Mouse (Mus musculus) layer of hippocampus, adult 18-20 months (tissue): ENCODE data around the gene 4921504E06Rik. TPM values are rescaled to one million over a fixed set of nuclear protein-coding genes. Genes with fewer than 3 reads are reported as not detected.
A peak's percentile ranks its signal among the peaks of the same experiment; 100 is the strongest.

ENCODE experiments used
- DNase-seq, 2 experiments: peaks; one replicate each; pipeline ENCODE4 v3.0.0; 2022; ENCODE audit warnings: low spot score in 2 of 2
- total RNA-seq, 2 experiments: library from RNA; stranded (reverse); gene quantifications; 2 replicates each; pipeline ENCODE4 v1.2.3; 2021

Gene 4921504E06Rik
- total RNA-seq, 2 experiments from 2014 or later = not detected

DNA sequence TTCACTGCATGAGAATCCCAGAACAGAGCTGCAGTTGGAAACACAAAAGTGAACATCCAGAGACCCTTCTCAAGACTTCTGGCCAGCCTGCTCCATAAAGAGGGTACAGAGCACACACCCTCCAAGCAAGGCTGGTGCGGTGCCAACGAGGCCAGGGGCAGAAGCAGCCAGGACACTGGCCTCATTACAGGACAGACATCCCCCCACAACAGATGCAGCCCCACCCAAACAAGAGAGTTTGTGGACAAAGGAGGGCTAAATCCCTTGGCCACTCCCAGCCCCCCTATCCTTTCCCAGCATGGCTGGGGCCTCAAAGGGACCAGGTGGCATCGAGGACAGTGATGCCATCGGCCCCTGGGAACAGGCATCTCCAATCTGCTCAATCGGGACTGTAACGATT is 130.6 kb downstream of the 4921504E06Rik start:
- DNase-seq = no peak

DNA sequence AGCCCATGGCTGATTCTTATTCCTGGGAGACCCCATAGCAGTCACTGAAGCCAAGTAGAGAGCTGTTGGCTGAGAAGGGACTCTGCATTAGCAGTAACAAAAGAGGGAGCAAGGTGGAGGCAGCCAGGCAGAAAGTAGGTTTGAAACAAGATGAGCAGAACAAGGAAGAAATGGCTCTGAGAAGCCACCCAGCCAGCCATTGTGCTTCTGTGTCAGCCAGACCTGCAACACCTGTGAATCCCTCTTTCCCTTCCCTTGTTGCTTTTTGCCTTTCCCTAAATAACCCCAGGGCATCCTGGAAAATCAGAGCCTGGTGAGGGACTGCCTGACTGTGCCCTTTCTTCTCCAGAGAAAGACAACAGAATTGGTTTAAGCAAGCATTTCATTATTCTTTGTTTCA is 131.5 kb downstream of the 4921504E06Rik start:
- DNase-seq = no peak

DNA sequence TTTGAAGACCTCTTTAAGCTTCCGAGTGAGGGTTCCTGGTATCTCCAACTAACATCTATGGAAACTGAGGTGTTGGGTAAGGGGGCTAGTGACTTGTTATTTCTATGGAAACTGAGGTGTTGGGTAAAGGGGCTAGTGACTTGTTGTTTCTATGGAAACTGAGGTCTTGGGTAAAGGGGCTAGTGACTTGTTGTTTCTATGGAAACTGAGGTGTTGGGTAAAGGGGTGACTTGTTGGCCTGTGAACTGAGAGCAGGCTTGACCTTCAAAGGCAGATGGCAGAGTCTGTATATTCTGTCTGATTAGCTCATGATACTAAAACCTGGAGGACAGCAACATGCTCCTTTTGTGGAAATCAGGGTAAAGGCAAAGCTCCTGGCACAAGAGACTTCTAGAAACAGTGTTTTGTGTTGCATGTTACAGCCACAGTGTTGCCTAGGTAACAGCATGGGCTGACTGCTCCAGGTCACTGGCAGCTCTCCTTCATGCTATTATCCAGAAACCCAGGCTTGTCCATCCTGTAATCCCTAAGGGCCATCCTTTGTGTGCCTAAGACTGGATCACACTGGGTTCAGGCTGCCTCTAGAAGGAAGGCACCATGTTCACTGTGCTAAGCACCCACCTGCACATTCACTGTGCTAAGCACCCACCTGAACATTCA is 133.9 kb downstream of the 4921504E06Rik start:
- DNase-seq = no peak

DNA sequence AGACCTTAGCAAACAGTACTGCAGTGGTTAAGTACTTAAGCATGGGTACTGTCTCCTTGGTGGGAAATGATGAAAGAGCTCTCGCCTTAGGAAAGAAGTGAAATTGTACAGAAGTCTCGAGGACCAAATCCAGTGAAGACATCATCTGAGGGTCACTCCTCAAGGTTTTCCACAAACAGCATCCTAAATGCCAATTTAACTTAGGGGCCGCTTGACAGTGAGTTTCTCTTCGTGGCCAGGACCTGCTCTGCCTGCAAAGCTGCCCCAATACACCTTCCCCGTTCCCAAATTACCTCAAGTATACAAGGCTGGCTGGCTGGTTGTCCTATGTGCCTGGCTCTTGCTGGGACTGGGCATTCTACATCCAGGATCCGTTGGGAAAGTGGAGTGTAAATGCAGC is 137.6 kb downstream of the 4921504E06Rik start:
- DNase-seq = no peak

DNA sequence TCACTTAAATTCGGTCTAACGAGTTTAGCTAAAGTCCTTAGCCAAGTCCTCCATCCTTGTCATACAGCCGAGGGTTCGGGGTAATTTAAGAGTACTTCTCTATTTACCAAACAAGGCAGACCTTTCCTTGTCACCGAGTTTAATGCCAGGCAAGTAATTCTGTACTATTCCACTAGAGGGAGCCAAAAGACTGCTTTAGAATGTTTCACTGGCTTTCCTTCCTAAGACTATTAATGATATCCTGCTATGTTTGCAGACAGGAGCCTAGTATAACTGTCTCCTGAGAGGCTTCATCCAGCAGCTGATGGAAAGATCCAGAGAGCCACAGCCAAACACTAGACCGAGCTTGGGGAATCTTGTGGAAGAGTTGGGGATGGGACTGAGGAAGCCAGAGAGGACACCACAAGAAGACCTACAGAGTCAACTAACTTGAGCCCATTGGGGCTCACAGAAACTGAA is 138.6 kb downstream of the 4921504E06Rik start:
- DNase-seq = peak; percentile 41 to 86

DNA sequence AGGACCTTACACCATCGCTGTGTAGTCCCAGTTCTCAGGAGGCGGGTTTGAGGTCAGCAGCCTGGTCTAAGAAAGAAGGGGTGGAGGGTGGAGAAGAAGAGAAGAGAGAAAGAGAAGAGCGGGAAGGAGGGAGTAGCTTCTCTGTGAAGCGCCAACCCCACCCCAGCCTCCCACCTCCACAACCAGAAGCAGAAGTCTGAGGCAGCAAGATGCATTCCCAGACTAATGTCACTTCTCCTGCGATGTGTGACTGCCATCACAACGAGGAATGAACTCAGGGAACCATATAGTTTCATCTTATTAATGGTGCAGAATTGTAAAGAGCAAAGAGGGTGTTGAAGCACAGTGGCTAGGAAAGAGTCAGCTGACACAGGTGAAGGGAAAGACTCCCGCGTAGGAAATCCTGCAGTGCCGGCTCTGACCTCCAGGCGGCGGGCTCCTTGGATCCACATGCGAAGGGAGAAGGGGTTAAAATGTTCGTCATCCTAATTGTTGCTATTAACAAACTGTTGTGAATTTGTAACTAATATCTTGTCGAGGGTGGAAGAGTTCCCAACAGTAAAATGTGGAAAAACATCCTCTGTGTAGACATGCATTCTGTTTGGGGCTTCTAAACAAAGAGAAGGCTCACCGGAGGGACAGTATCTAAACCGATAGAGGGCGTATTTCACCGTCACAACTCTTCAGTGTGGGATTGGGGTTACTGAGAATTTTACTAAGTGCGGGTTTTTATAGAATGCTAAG is 139.3 kb downstream of the 4921504E06Rik start:
- DNase-seq = peak in 1 of 2 experiments; percentile 77

Other genes starting within 250 kb of the 4921504E06Rik start
- gene Msrb2, start 182.5 kb downstream of the 4921504E06Rik start, total RNA-seq = 10 to 100 TPM; 33.7 to 34.1 TPM
- gene Ptf1a, start 108.3 kb downstream of the 4921504E06Rik start, total RNA-seq = not detected
- gene Otud1, start 103.8 kb upstream of the 4921504E06Rik start, total RNA-seq = 10 to 100 TPM; 13.8 to 14.4 TPM